Mouse (Mus musculus) ovary, postnatal 36 days (tissue): ENCODE results near the gene Inpp5a.

Experiments
- DNase-seq: peaks from one replicate; pipeline ENCODE4 v3.0.0; 2022; ENCODE audit warnings: low spot score, mixed read lengths

Inpp5a gene

GRCm38 (mm10) chr7:139441761-139442211 lies 52.9 kb downstream of the Inpp5a start:
- peak; percentile 42 for DNase-seq

DNA sequence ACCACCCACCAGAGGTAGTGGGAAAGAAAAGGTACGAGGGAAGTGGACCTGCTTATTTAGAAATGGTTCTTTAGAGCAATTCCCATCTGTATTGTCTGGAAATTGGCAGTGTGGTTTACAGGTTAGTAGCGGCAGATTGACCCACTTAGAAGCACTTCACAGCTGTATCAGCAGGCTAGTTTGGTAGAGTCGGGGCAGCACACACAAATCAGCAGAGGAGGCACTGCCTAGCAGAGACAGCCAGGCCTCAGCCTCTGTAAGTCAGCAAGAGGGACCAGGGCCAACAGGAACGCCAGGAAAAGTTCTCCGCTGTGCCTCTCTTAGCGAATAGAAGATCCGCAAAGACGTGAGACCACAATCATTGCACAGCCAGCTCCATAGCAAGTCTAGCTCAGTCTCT lies 56.7 kb downstream of the Inpp5a start:
- DNase-seq, result no peak

DNA sequence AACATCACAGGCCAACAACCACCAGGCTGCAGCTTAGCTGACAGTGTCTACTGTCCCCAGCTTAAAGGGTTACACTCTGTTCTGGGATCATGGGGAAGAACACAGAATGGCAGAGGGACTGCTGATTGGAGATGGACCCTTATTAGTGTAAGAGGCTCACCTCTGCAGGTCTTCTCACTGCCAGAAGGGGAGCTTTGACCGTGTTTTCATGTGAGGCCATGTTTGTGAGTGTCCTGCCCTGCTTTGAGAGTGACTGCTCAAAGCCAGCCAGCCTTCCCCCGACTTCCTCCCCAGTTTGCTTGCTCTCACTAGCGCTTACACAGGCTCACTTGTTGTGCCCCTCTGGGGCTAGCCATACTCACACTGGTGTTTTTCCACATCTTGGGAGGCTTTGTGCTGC lies 58.5 kb downstream of the Inpp5a start:
- DNase-seq, result no peak

GRCm38 (mm10) chr7:139450186-139450998 lies 61.5 kb downstream of the Inpp5a start:
- peak; percentile 34 for DNase-seq

- DNase-seq, result no peak
Measured at GRCm38 (mm10) chr7:139451711-139452110, 62.8 kb downstream of the Inpp5a start.

- DNase-seq, result no peak
Measured at GRCm38 (mm10) chr7:139452199-139452598, 63.3 kb downstream of the Inpp5a start.

DNA sequence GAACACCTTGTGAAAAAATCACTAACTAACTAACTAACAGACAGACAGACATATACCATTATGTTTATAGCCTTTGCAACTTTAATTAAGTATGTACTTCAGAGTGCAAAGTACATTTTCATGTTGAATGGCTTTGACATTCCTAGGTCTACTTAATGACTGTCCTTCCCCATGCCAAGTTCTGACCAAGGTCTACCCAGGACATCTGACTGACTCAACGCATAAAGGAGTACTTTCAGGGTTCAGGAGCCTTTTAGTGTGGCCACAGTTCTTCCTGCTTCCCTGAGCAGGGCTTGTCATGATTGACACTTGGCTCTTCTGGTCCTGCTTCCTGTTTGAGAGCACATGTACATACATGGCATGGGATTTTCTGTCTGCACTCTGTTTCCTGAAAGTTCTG lies 64.3 kb downstream of the Inpp5a start:
- no peak for DNase-seq

DNA sequence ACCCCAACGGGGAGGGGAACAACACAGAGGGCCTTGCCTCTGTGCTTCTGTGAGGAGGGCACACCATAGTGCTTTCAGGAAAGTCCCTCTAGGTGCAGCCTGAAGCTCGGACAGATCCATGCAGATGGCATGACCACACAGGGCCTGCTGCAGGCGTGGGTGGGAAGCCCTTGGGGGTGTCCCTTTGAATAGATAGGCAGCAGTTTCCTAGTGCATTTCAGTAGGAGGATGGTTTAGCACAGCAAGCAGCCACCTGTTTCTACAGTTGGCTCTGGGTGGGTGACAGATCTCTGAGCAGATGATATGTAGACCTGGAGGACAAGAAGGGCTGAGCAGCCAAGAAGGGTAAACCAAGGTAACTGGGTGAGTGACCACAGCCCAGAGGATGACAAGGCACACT lies 65.4 kb downstream of the Inpp5a start:
- DNase-seq, result no peak

DNA sequence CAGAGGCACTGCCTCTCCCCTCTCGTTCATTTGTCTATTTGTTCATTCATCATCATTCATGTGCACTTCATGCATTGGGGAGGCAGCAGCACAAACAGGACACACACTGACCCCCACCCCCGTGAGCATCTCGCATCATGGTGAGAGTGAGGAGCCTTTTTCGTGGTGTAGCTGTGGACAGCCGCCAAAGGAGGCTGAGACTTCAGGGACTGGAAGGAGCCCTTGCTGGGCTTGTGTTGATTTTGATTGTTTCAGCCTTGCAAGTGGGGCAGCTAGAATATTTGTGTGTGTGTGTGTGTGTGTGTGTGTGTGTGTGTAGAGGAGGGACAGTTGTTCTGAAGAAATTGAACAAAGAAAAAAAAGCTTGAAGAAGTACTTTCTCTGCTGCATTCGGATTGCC lies 67.8 kb downstream of the Inpp5a start:
- no peak for DNase-seq

GRCm38 (mm10) chr7:139461344-139461743 lies 72.4 kb downstream of the Inpp5a start:
- no peak for DNase-seq

- no peak for DNase-seq
Measured at GRCm38 (mm10) chr7:139462142-139462541, 73.2 kb downstream of the Inpp5a start.

DNA sequence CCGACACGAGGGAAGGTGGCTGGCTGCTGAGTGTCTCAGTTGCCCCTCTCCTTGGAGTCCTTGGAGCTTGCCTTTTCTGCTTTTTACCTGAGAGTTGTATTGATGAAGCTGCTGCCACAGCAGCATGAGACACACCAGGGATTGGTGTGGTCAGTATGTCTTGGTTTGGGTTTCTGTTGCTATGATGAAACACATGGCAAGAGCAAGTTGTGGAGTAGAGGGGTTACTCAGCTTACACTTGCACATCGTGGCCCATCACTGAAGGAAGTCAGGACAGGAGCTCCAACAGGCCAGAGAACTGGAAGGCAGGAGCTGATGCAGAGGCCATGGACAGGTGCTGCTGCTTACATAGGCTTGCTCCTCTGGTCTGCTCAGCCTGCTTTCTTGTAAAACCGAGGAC lies 76.6 kb downstream of the Inpp5a start:
- DNase-seq, result no peak

GRCm38 (mm10) chr7:139466484-139467176 lies 77.7 kb downstream of the Inpp5a start:
- DNase-seq, result no peak

DNA sequence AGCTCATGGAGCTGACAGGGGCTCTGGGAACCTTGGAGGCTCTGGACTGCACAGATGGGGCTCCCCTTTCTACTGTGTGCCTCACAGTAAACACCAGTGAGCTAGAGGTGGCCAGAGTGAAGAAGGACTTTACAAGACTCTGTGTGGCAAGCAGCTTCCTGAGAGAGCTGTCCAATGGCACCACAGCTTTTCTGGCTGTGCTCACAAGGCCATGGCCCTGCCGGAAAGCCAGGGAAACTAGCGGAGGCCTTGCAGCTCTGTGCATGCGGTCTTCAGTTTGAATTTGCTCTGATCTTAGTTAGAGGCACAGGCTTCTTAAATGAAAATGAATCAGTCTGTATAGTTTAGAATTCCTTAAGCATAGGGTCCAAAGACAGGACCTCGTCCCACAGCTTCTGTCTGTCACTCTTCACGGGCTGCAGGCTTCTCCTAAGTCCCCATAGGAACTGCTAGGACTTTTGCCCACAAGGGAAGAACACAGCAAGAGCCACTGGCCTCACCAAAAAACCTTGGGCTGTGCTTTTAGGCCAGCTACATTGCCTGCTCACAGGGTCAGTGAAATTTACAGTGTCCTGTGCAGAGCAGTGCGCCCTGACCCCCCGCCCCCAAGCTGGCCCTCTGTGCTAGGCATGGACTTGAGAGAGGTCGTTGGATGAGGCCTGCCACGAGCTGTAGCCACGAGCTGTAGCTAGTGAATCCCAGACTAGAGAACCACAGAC lies 78.4 kb downstream of the Inpp5a start:
- peak; percentile 51 for DNase-seq

GRCm38 (mm10) chr7:139467896-139468279 lies 79.0 kb downstream of the Inpp5a start:
- no peak for DNase-seq

DNA sequence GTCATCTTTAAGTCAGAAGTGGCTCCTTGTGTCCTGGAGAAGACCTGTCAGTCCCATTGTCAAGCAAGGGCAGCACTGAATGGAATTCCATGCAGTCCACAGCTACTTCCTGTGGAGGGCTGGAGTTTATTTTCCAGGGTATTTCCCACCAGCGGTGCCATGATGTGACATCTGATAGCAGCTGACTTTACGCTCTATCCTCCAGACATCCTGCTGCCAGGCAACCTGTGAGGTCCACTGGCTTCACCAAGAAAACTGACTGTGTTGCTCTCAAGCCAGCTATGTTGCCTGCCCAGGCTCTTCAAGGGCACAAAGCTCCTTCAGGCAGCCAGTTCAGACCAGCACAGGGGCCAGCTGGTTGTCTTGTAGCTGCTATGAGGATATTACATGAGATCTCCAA lies 79.5 kb downstream of the Inpp5a start:
- DNase-seq, result no peak

DNA sequence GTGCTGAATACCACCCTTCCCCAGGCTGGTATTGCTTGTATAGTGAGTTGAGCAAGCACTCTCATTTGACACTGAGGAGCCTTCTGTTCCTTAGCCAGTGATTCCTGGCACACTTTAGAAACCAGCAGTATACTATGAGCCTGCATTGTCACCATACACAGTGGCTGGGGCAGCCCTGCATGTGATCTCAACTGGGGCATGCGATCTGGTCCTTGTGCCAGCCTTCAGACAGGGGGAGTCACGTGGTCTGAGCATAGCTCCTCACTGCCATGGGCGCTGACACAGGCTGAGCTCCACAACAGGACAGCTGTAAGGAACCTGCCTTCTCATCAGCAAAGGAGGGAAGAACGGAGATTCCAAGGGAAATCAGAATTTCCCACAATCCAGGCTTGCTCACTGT lies 80.5 kb downstream of the Inpp5a start:
- DNase-seq, result no peak

- DNase-seq, result no peak
Measured at GRCm38 (mm10) chr7:139470481-139470880, 81.6 kb downstream of the Inpp5a start.

DNA sequence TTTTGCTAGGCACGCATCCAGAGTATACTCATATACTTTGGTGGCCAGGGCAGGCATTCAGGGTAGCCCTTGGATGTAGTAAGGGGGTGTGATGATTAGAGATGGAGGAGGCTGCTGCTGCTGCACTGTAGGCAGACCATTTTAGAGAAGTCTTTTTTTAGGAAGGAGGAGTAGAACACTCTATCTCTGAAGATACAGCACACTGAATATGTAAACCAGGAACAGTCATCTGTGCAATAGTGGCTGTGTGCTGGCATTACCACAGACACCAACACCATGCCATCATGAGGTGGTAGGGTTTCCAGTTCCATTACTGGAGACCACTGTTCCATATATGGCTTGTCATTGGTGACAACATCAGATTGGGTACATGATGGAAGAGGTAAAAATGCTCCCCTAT lies 83.1 kb downstream of the Inpp5a start:
- no peak for DNase-seq

DNA sequence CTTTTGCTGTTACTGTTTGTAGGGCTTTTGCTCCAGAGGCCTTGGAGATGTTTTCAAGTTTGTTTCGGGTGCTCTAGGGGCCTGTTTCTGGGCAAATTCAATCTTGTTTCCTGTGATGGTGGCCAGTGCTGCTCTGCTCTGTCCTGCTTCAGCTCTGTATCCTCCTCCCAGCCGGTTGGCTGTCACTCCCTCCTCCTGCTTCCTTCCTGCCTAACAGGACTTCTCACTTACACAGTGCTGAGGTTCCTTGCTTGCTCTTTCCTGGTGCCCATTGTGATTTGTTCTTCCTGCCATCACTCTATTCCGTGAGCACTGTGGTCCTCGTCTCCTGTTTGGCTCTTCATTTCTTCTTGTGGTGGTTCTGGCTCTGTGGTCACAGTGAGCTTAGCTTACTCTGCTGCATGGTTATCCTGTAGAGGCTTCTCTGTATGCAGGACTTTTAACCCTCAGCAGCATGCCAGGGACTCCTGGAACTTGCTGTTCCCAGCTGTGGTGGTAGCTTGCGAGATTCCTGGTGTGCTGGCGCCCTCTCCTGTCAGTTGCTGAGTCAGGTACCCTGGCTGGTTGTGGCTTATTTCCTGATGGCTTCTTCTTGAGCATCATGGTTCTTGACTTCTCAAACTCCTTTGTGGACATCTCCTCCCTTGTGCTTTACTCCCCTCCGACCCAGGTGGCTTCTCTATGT lies 84.1 kb downstream of the Inpp5a start:
- DNase-seq, result peak; percentile 83

DNA sequence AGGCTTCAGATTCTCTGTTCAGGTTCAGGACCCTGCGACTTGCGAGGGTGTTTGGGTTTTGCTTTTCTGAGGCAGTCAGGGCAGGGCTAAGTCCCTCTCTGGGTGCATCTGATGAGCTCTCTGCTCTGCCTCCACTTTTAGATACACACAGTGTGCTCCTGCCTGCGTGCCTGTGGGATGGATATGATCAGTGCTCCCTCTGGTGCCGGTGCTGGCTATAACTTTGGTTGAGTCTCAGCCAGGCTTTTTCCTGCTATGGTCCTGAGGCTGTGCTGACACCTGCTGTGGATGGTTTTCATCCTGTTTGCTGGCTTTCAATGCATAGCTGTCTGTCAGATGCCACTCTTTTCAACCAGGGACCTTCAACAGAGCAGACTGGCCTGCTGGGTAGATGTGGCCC lies 87.0 kb downstream of the Inpp5a start:
- DNase-seq, result no peak

DNA sequence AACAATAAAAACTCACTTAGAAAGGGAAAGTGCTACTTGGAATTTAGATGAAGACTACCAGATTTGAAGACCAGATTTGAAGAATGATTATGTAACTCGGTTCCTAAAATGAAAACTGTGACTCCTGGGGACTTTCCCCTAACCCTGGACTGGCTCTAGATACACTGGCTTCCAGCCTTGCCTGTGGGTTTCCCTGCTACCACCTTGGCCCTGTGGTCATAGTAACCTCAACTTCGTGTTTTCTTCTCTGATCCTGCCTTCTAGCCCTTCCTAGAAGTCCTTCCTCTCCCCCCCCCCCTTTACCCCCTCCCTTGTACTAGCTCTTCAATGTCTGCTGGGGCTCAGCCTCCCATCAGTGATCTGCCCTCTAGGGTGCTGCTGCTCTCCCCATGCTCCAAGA lies 87.8 kb downstream of the Inpp5a start:
- DNase-seq, result no peak
